Mouse (Mus musculus): ENCODE data around the gene Dnajc6.

The Dnajc6 gene

GRCm38 (mm10) chr4:101496534-101497237, at the start of gene Dnajc6:
Gene Dnajc6, plus strand, starts transcription at chr4:101496648.
- peak in 1 of 2 experiments; percentile 9 for DNase-seq

DNA sequence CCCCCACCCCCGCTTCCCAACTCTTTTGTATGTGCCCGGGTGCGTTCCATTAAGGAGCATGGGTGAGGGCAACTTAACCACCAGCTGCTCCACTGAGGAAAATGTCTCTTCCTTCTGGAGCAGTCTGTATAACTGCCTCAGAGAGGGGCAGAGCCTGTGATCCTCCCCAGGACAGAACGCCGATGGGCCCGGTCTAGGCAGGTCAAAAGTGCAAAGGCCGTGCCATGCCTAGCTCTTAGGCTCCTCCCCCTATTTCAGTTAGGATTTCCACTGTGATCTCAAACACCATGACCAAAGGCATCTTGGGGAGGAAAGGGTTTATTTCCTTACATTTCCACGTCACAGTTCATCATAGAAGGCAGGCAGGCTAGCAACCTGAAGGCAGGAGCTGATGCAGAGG, 47.7 kb upstream of the Dnajc6 start:
- DNase-seq = no peak

DNA sequence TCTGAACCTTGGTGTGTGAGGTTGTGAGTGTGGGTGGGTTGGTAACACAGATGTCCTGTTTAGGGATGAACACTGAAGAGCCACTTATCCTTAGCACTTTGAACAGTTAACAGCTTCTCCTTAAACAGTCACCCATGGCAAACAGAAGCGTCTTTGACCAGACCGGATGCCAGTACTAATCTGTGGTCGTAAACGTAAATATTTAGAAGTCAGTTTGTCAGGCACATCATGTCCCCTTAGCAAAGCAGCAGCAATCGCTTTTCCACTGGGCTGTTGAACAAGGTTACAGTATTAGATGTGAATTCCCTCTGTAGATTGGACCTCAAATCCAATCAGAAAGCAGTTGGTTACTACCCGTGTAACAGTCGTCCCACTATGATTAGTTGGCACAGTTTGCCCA, 47.1 kb upstream of the Dnajc6 start:
- DNase-seq = no peak

DNA sequence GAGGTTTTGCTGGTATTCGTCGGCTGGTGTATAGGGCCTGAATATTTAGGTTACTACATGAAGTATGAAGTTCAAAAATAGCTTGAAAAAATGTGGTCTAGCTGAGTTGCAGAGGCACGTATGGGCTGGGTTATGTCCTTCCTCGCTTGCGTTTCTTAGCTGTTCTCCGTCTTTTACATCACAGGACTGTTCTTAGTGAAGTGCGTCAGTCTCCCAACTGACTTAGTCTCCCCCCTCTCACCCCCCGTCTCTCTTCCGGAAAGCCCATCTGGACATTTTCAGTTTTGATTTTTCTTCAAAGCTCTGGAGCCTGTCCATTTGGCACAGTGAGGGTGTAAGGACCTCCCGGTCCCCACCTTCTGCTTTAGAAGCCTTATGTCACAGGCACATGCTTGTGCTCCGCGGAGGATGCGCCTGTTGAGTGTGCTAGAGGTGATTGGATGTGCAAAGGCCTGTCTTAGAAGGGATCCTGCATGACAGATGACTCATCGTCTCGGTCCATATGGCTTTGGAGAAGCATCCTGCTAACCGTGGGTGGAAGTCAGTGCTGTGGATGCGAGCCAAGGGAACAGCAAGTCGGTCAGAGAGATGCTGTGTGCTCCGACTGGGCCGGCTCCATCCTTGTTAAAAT, 46.2 kb upstream of the Dnajc6 start:
- no peak for DNase-seq

DNA sequence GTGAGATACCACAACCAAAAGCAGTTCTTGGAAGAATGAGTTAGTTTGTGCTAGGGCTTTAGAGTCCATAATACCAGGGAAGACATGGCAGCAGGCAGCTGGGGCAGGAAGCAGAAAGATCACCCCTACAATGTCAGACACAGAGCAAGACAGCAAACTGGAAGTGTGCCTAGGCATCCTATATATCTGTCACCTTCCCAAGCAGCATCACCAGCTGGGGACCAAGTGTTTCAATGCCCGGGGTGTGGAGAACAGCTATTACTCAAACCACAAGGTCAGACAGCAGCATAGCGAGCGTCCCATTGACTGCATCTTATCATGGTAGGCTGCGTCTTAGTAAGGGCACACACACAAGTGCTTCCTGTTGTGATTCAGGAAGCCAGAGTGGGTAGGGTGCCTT, 45.4 kb upstream of the Dnajc6 start:
- no peak for DNase-seq

GRCm38 (mm10) chr4:101452829-101453228, 43.6 kb upstream of the Dnajc6 start:
- no peak for DNase-seq

GRCm38 (mm10) chr4:101457176-101457575, 39.3 kb upstream of the Dnajc6 start:
- DNase-seq = no peak

DNA sequence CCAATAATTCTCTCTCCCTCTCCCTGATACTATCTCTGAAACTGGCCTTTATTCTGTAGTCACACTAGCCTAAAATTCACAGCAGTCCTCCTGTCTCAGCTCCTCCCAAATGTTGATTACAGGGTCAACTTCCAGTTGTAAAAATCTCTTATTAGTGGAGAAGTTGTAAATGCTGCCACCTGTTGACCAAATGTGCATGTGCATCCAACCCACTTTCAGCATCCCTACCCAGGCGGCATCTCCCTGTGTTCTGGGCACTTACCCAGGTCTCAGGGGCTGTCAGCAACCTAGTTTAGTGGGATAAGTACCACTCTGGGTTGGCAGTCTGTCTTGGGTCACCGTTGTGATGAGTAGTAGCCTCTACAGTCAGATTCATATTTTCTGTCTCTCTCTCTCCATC, 38.1 kb upstream of the Dnajc6 start:
- DNase-seq = peak in 1 of 2 experiments; percentile 32

DNA sequence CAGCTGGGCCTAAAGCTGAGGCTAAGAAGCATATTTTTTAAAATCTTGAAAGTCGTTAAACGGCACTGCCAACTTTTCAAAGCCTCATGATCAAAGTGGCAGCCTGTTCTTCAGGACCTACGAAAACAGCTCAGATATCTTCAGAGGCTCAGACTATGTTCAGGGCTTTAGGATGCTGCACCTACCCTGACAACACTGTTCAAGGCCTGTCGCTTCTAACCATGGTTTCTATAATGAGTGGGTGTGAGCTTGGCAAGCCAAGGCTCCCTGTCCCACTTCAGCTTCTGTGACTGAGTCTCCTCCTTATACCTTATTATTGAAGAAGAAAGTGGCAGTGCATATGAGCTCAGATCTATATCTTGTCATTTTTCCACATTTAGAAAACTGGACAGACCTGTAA, 37.1 kb upstream of the Dnajc6 start:
- no peak for DNase-seq

GRCm38 (mm10) chr4:101460114-101460513, 36.3 kb upstream of the Dnajc6 start:
- no peak for DNase-seq

DNA sequence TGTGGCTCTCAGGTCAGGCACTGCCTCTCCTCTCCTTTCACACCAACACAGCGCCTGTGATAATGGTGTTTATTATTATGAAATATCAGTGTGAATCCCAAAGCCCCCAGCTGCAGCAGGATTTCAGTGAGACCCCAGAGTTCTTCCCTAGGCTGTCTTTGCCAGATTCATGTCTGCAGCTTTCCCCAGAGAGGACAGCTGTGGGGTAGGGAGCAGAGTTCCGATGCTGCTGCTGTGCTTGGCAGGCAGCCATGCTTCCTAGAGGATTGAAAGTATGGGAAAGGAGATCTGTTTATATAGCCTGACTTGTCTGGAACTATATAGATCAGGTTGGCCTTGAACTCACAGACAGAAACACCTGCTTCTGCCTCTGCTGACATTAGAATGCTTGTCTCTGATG, 34.4 kb upstream of the Dnajc6 start:
- no peak for DNase-seq

DNA sequence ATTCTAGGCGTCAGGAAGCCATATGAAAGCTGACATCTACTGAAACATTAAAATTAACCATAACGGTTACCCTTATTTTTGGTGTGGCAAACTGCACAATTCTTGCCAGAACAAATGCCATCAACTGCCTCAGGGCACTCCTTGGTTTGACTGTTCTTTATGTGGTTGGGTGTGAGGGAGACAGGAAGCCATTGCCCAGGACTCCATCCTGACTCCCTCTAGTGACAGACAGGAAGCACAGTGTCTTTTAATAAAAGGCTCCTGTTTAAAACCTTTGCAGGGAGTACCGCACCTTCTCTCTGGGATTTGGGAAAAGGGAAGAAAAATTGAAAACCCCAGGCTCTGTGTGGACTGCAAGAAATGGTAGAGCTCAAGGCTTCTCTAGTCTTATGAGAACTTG, 30.2 kb upstream of the Dnajc6 start:
- no peak for DNase-seq

DNA sequence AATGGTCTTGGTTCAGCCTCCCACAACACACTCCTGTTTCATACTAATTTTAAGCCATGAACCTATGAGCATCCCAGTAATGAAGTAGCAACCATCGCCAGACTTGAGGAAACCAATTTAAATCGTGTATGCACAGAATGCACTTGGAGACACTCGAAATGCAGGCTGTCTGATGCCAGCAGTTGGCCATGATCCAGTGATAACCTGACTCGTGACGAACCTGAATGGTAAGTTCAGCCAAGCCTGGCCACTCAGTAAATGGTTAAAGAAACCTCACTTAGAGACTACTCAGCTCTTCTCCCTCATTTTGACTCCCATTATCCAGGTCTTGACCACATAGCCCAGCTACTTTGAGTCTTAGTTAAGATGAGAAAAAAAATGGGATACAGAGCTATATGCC, 27.2 kb upstream of the Dnajc6 start:
- DNase-seq = no peak

DNA sequence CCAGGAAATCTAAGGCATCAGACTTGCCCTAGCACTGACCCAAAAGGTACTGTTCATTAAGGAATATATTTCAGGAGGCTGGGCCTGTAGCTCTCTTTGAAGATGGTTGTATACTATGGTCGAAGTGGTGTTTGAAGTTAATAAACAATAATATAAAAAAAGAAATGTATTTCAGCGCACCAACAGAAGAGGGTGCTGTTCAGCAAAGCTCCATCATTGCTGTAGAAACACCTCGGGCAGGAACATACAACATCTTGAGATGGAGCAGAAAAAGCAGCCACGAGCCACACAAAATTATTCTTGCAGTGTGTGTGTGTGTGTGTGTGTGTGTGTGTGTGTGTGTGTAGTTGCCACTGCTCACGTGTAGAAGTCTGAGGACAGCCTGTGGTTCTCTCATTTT, 25.9 kb upstream of the Dnajc6 start:
- no peak for DNase-seq

DNA sequence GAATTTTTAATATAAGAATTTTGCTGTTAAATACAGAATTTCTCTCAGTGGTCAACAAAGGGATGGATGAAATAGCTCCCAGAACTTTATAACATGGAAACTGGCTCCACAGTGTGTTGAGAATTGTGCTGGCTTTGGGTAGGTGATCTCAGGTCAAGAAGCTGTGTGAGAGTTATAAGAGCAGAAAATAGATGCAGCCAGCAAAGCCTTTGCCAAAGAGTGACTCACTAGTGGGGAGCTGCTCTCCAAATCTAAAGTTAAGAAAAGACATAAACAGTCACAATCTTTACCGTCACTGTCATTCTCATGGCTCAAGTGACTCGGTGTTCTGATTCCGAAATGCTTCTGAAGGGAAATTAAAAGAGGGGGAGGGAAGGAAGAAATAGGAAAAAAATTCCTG, 23.7 kb upstream of the Dnajc6 start:
- DNase-seq = no peak

DNA sequence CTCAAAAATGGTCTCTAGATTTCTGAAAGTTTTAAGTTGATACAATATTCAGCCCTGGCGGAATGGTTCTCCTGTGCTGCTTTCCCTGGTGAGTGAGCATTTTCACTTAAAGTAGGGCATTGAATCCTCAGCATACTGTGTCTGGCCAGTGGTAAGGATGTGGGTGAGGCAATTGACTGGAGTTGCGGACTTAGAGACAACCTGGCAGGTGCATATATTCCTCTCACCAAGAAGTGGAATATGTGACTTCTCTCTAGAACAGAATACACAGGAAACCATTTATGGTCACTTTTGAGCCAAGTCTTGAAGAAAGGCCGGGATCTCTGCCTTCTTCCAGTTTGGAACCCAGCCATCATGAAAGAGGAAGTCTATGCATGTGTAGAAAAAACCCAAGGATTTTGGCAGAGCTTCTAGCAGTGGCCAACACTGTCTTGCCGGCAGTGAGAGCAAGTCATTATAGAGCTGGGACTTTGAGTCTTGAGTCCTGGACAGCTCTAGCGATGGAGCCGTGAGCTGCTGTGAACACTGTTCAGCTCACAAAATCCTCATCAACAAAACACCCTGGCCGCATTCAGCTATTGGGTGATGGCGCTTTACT, 6.0 kb upstream of the Dnajc6 start:
- DNase-seq = no peak

DNA sequence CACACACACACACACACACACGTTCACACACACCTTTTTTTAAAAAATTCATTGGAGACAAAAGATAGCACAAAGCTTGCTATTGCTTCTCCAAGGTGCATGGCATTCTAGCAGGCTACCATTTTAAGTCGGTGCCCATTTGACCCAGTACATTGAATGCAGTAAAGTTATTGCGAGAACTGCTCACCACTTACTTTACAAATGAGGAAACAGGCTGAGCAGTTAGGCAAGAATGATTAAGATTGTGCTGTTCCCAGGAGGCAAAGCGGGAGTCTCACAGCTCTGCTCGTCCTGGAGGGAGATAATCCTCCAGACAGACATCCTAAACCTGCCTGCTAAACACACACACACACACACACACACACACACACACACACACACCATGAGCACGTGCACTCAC, 4.7 kb upstream of the Dnajc6 start:
- DNase-seq = no peak

- DNase-seq = no peak
These were observed 2.7 kb upstream of the Dnajc6 start for GRCm38 (mm10) chr4:101493611-101494197.

GRCm38 (mm10) chr4:101496188-101496533, 287 bp upstream of the Dnajc6 start:
- DNase-seq = no peak

- DNase-seq = no peak
These were observed 888 bp downstream of the Dnajc6 start for GRCm38 (mm10) chr4:101497336-101497735.

DNA sequence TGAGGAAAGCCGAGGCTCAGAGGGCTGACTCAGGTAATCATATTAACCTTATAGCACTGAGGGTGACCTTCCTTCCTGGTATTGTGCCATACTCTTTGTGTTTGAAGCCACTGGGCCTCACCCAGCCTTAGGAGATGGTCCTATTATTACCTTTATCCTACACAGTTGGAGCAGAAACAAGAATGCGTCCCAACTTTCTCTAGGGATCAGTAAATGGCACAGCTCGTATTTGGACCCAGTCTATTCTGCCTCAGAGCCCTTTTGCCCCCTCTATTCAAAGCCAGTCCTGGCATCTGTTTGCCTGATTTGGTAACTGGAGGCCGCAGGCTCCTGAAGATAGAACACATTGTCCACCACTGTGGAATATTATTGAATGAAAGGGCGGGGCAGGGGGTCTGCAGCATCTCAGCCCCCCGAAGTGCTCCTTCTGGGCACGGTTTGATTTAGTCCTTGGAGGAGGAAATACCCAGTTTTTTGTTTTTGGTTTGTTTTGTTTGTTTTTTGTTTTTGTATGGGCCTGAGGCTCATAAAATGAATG, 8.1 kb downstream of the Dnajc6 start:
- DNase-seq = no peak

DNA sequence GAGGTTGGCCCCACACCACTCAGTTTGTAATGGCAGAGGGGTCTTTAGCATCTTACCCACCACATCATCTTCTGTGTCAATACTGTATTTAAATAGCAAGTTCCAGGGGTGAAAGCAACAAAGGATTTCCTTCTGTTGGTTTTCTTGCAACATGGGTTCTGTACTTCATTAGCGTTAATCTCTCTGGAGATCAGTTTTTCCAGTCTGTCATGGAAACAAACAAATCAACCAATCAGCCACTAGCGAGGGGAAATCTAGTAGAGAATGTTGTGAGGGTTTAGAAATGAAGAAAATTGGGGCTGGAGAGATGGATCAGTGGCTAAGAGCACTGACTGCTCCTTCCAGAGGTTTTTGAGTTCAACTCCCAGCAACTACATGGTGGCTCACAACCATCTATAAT, 9.5 kb downstream of the Dnajc6 start:
- DNase-seq = no peak

- no peak for DNase-seq
These were observed 9.9 kb downstream of the Dnajc6 start for GRCm38 (mm10) chr4:101506372-101506771.
